Mouse (Mus musculus) midbrain, embryonic 14.5 days (tissue): ENCODE results near the gene Snx29. TPM values are rescaled to one million over a fixed set of nuclear protein-coding genes. Genes with fewer than 3 reads are reported as not detected.

Experiments used
- ATAC-seq: fragments of 200-750 bp; cut with Nextera tagmentation; 2 replicates; pipeline ENCODE4 v1.8.0; 2017; ENCODE audit warnings: moderate number of reproducible peaks, moderate library complexity; ENCODE audit not compliant: low FRiP score, low TSS enrichment
- DNase-seq: peaks from one replicate; pipeline ENCODE4 v3.0.0-alpha.2; 2015
- H3K27ac ChIP-seq: fragments of 300-500 bp; sonication (generic); replicated peaks from 2 replicates; pipeline ENCODE4 v1.5.1; 2014; ENCODE audit warnings: mild to moderate bottlenecking, low read depth, low read length, moderate library complexity
- H3K27me3 ChIP-seq: fragments of 300-500 bp; sonication (generic); 2 replicates; pipeline ENCODE4 v1.6.1; 2014; ENCODE audit warnings: low read length, control low read depth, mixed read lengths; ENCODE audit not compliant: control insufficient read depth, insufficient read depth
- H3K36me3 ChIP-seq: fragments of 300-500 bp; sonication (generic); 2 replicates; pipeline ENCODE4 v1.6.1; 2014; ENCODE audit warnings: low read length, control low read depth; ENCODE audit not compliant: control insufficient read depth, insufficient read depth
- H3K4me1 ChIP-seq: fragments of 300-500 bp; sonication (generic); 2 replicates; pipeline ENCODE4 v1.6.1; 2014; ENCODE audit warnings: mild to moderate bottlenecking, antibody characterized with exemption, low read length, control low read depth; ENCODE audit not compliant: control insufficient read depth, insufficient read depth
- H3K4me2 ChIP-seq: fragments of 300-500 bp; sonication (generic); 2 replicates; pipeline ENCODE4 v1.6.1; 2014; ENCODE audit warnings: mild to moderate bottlenecking, low read length, moderate library complexity
- H3K4me3 ChIP-seq: fragments of 300-500 bp; sonication (generic); replicated peaks from 2 replicates; pipeline ENCODE4 v1.5.1; 2014; ENCODE audit warnings: low read depth, low read length
- H3K9ac ChIP-seq: fragments of 300-500 bp; sonication (generic); replicated peaks from 2 replicates; pipeline ENCODE4 v1.6.1; 2014; ENCODE audit warnings: mild to moderate bottlenecking, low read length, moderate library complexity
- H3K9me3 ChIP-seq: fragments of 300-500 bp; sonication (generic); 2 replicates; pipeline ENCODE4 v1.6.1; 2016; ENCODE audit warnings: low read length, control low read depth, mixed read lengths; ENCODE audit not compliant: control insufficient read depth
- WGBS: fragments of 180-500 bp; shearing (Covaris S2); extraction: QIAGEN DNeasy Blood & Tissue Kit; methylation state at CpG from one replicate; pipeline ENCODE4 v1.1.7; 2014; 5-methylcytosine and 5-hydroxymethylcytosine counted together
- polyA plus RNA-seq: library from polyadenylated mRNA; unstranded; fragments of >200 nt; fragmentation: Nextera tagmentation; extraction: Ambion mirVana; gene quantifications from 2 replicates; pipeline ENCODE4 v1.2.1, GENCODE M21; 2014

Gene Snx29
- polyA plus RNA-seq, 1 experiment from 2014 or later = 16.1 TPM

- Histone ChIP-seq H3K4me2 (no peak overlapping the region), H3K9ac (no peak overlapping the region), H3K4me1 (no peaks in the 10 kb centered on the region), H3K36me3 (peaks cover 6% of the 10 kb centered on the region; the same call in 1 of the 2 replicates), H3K27me3 (no peaks in the 10 kb centered on the region), H3K4me3 (no peak overlapping the region), H3K27ac (no peak overlapping the region), H3K9me3 (no peaks in the 10 kb centered on the region)
- no peak for ATAC-seq
- 84% methylated on average over 5 of the region's 5 CpGs for WGBS
- DNase-seq = no peak
Observed at GRCm38 (mm10) chr16:11752557-11752956, 429.8 kb downstream of the Snx29 start.

- Histone ChIP-seq H3K36me3 (peaks cover 6% of the 10 kb centered on the region; the same call in 1 of the 2 replicates), H3K27me3 (no peaks in the 10 kb centered on the region), H3K27ac (no peak overlapping the region), H3K4me1 (no peaks in the 10 kb centered on the region), H3K9ac (no peak overlapping the region), H3K4me3 (no peak overlapping the region), H3K4me2 (no peak overlapping the region), H3K9me3 (no peaks in the 10 kb centered on the region)
- ATAC-seq (no peak), DNase-seq (no peak)
- WGBS = 81% methylated on average over 2 of the region's 2 CpGs
Observed at GRCm38 (mm10) chr16:11753466-11753865, 430.8 kb downstream of the Snx29 start.

GRCm38 (mm10) chr16:11754136-11754535, 431.4 kb downstream of the Snx29 start:
- H3K4me2 ChIP-seq = no peak overlapping the region
- H3K36me3 ChIP-seq = peaks cover 6% of the 10 kb centered on the region; the same call in 1 of the 2 replicates
- H3K9ac ChIP-seq = no peak overlapping the region
- H3K27ac ChIP-seq = no peak overlapping the region
- H3K9me3 ChIP-seq = no peaks in the 10 kb centered on the region
- H3K4me3 ChIP-seq = no peak overlapping the region
- ATAC-seq = no peak
- no peaks in the 10 kb centered on the region for H3K27me3 ChIP-seq
- no peak for DNase-seq
- no peaks in the 10 kb centered on the region for H3K4me1 ChIP-seq
- 92% methylated on average over 2 of the region's 2 CpGs for WGBS

GRCm38 (mm10) chr16:11755281-11756066, 432.8 kb downstream of the Snx29 start:
- peaks cover 6% of the 10 kb centered on the region; the same call in 1 of the 2 replicates for H3K36me3 ChIP-seq
- no peaks in the 10 kb centered on the region for H3K9me3 ChIP-seq
- DNase-seq (no peak), ATAC-seq (no peak)
- no peaks in the 10 kb centered on the region for H3K27me3 ChIP-seq
- no peak overlapping the region for H3K9ac ChIP-seq
- H3K4me2 ChIP-seq = no peak overlapping the region
- no peak overlapping the region for H3K27ac ChIP-seq
- WGBS = 86% methylated on average over 9 of the region's 9 CpGs
- H3K4me1 ChIP-seq = no peaks in the 10 kb centered on the region
- no peak overlapping the region for H3K4me3 ChIP-seq

GRCm38 (mm10) chr16:11756598-11757245, 434.0 kb downstream of the Snx29 start:
- DNase-seq (no peak), ATAC-seq (no peak)
- H3K27me3 ChIP-seq = no peaks in the 10 kb centered on the region
- H3K27ac ChIP-seq = no peak overlapping the region
- H3K4me2 ChIP-seq = no peak overlapping the region
- H3K9ac ChIP-seq = no peak overlapping the region
- 70% methylated on average over 1 of the region's 1 CpGs for WGBS
- peaks cover 6% of the 10 kb centered on the region; the same call in 1 of the 2 replicates for H3K36me3 ChIP-seq
- no peak overlapping the region for H3K4me3 ChIP-seq
- H3K9me3 ChIP-seq = no peaks in the 10 kb centered on the region
- H3K4me1 ChIP-seq = no peaks in the 10 kb centered on the region

GRCm38 (mm10) chr16:11757471-11757870, 434.8 kb downstream of the Snx29 start:
- Histone ChIP-seq H3K27ac (no peak overlapping the region), H3K9me3 (no peaks in the 10 kb centered on the region), H3K4me2 (no peak overlapping the region), H3K4me1 (no peaks in the 10 kb centered on the region), H3K4me3 (no peak overlapping the region), H3K36me3 (peaks cover 6% of the 10 kb centered on the region; the same call in 1 of the 2 replicates), H3K9ac (no peak overlapping the region), H3K27me3 (no peaks in the 10 kb centered on the region)
- no peak for ATAC-seq
- DNase-seq = no peak
- WGBS = 93% methylated on average over 8 of the region's 8 CpGs

GRCm38 (mm10) chr16:11757951-11758350, 435.2 kb downstream of the Snx29 start:
- no peak overlapping the region for H3K4me2 ChIP-seq
- DNase-seq (no peak), ATAC-seq (no peak)
- H3K9me3 ChIP-seq = no peaks in the 10 kb centered on the region
- WGBS = 87% methylated on average over 7 of the region's 7 CpGs
- H3K36me3 ChIP-seq = peaks cover 6% of the 10 kb centered on the region; the same call in 1 of the 2 replicates
- no peak overlapping the region for H3K9ac ChIP-seq
- H3K4me1 ChIP-seq = no peaks in the 10 kb centered on the region
- no peaks in the 10 kb centered on the region for H3K27me3 ChIP-seq
- no peak overlapping the region for H3K27ac ChIP-seq
- no peak overlapping the region for H3K4me3 ChIP-seq

- 61% methylated on average over 2 of the region's 2 CpGs for WGBS
- no peaks in the 10 kb centered on the region for H3K27me3 ChIP-seq
- H3K9me3 ChIP-seq = no peaks in the 10 kb centered on the region
- no peak overlapping the region for H3K27ac ChIP-seq
- H3K4me3 ChIP-seq = no peak overlapping the region
- H3K36me3 ChIP-seq = no peaks in the 10 kb centered on the region
- ATAC-seq = no peak
- H3K4me2 ChIP-seq = no peak overlapping the region
- no peak overlapping the region for H3K9ac ChIP-seq
- H3K4me1 ChIP-seq = no peaks in the 10 kb centered on the region
- no peak for DNase-seq
Observed at GRCm38 (mm10) chr16:11772318-11772717, 449.6 kb downstream of the Snx29 start.

GRCm38 (mm10) chr16:11774321-11774720, 451.6 kb downstream of the Snx29 start:
- Histone ChIP-seq H3K9ac (no peak overlapping the region), H3K4me1 (no peaks in the 10 kb centered on the region), H3K27ac (no peak overlapping the region), H3K27me3 (no peaks in the 10 kb centered on the region), H3K9me3 (no peaks in the 10 kb centered on the region), H3K4me2 (no peak overlapping the region), H3K36me3 (no peaks in the 10 kb centered on the region), H3K4me3 (no peak overlapping the region)
- ATAC-seq (no peak), DNase-seq (no peak)
- 95% methylated on average over 1 of the region's 1 CpGs for WGBS
